Mouse (Mus musculus): ENCODE results near the gene Psg17.
A peak's percentile ranks its signal among the peaks of the same experiment; 100 is the strongest.
"Not testable (repeated sequence)": the region's sequence is repeated elsewhere in the genome, so short reads cannot be mapped to it uniquely, and the experiment has no call there.

Gene Psg17

DNA sequence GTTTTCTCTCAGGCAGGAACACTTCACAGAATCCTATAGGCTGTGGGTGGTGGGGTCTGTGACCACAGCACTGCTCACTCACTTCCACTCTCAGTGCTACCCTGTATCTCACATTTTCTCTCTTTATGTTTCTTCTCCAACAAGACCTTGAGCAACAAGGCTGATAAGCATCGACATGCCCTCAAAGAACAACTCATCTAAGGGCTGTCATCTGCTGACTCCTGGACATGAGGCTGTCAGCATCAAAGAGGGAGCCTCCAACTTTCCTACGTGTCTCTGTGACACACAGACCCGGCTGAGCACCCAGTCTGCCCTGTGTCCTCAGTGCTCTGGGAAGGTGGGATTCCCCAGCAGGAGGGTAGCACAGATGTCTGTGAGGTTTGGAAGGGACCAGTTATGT lies at the start of gene Psg17:
Psg17 (minus strand) TSS at position 101 of the 400 bp plus-strand sequence.
- DNase-seq (ENCODE audit: low read depth, low spot score) = no peak

- not testable (repeated sequence) for DNase-seq (ENCODE audit: low read depth, low spot score)
Observed at GRCm38 (mm10) chr7:18871031-18871430, 49.6 kb upstream of the Psg17 start, which contains the start of gene Pglyrp1. Gene Pglyrp1 (plus strand): TSS chr7:18871331.

DNA sequence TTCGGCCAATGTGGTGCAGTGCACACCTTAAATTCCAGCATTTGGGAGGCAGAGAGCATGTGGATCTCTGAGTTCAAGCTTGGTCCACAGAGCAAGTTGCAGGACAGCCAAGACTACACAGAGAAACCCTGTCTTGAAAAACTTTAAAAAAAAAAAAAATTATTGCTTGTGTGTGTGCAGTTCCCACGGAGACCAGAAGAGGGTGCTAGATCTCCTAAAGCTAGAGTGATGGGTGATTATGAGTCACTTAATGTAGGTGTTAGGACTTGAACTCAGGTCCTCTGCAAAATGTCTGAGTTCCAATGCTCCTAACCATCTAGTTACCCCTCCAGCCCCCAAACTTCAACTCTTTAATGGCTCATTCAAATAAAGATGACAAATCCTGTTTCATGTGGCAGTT lies 47.1 kb upstream of the Psg17 start:
- DNase-seq (ENCODE audit: low read depth, low spot score) = no peak

DNA sequence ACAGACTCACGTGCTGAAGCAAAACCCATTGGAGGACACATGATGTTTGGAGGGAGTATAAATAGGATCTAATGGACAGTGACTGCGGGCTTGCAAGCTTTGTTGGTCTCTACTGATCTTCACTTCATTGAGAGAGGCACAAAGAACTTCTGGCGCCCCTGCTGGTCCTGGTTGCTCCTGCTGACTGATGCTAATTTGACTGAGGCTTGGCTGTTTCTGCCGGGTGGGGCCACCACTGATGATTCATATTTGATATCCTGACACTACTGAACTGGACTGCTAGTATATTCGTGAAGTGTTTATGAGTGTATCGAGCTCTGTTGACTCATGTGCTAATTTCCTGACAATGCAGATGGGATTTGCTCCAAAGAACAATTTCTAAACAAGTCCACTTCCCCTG lies 41.4 kb upstream of the Psg17 start:
- DNase-seq (ENCODE audit: low read depth, low spot score) = no peak

GRCm38 (mm10) chr7:18858310-18858916 lies 37.0 kb upstream of the Psg17 start:
- peak; percentile 31 for DNase-seq (ENCODE audit: low read depth, low spot score)

DNA sequence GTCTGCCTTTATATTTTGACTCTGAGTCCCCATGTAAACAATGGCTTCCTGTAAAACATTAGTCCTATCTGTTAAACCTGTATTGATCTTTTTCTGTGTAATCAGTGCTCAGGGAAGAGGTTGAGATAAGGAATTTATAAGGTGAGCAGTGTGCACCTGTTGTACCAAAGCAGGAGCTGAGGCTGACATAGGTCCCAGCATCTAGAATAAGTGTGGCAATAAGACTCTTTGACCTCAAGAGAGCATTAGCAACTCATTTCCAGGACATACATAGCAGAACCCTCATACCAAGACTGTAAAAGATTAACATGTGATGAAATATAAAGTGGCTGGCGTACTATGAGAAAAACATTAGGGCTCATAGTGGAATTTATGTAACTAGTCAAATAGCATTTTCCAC lies 27.0 kb upstream of the Psg17 start:
- DNase-seq (ENCODE audit: low read depth, low spot score) = no peak

GRCm38 (mm10) chr7:18844811-18845210 lies 23.4 kb upstream of the Psg17 start:
- DNase-seq (ENCODE audit: low read depth, low spot score) = no peak

DNA sequence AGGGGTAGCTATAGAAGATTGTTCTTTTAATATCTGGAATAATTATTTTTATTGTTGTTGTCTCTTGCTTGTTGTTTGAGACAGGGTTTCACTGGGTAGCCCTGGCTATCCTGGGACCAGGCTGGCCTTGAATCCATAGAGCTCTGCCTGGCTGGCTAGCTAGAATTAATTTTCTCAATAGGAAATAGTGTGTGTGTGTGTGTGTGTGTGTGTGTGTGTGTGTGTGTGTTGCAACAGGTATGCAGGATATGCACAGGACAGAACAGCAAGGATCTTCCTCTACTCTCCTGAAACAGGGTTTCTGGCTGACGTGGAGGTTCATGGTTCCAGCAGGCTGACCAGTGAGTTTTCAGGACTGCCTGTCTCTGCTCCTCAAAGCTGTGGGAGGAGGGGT lies 19.8 kb upstream of the Psg17 start:
- DNase-seq (ENCODE audit: low read depth, low spot score) = no peak

GRCm38 (mm10) chr7:18840386-18841173 lies 19.2 kb upstream of the Psg17 start:
- DNase-seq (ENCODE audit: low read depth, low spot score) = peak; percentile 66

GRCm38 (mm10) chr7:18839865-18840264 lies 18.5 kb upstream of the Psg17 start, which contains the start of gene Mill2:
Gene Mill2 (plus strand): TSS chr7:18839966.
- DNase-seq (ENCODE audit: low read depth, low spot score) = no peak

- no peak for DNase-seq (ENCODE audit: low read depth, low spot score)
Observed at GRCm38 (mm10) chr7:18832298-18832697, 10.9 kb upstream of the Psg17 start.

- DNase-seq (ENCODE audit: low read depth, low spot score) = no peak
Observed at GRCm38 (mm10) chr7:18829545-18829944, 8.1 kb upstream of the Psg17 start.

DNA sequence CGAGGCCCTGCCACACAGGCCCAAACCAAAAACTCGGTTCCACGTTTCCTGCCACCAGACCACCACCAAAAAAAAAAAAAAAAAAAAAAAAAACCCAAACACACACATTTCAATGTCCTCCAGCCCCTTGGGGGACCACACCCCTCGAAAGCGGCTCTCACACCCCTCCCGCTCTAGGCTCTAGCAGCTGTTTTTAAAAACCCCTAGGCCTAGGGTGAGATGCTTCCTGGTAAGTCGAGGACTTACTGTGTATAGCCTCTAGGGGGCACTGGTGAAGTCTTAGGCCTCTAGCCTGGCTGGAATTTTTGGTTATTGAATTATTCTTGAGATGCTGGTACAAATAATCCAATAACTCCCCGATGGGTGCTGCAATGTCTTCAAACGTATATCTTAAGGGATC lies 7.2 kb upstream of the Psg17 start:
- no peak for DNase-seq (ENCODE audit: low read depth, low spot score)

GRCm38 (mm10) chr7:18827792-18828546 lies 6.6 kb upstream of the Psg17 start:
- DNase-seq (ENCODE audit: low read depth, low spot score) = no peak

DNA sequence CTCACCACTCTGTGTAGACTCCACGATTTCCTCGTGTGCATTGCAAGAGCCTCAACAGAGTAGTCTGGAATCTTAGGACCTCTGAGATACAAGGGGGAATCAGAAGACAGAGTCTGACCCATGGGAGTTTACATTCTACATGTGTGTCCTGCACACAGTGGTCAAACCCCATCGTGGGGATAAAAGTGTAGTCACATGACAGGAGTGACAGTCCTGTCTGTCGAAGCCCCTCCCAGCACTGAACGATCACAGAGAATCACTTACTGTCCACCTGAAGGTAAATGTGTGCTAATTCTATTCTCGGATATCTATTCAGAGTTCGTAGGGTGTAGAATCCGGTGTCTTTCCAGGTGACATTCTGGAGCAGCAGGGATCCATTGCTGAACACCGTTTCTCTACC lies 3.1 kb downstream of the Psg17 start:
- no peak for DNase-seq (ENCODE audit: low read depth, low spot score)

DNA sequence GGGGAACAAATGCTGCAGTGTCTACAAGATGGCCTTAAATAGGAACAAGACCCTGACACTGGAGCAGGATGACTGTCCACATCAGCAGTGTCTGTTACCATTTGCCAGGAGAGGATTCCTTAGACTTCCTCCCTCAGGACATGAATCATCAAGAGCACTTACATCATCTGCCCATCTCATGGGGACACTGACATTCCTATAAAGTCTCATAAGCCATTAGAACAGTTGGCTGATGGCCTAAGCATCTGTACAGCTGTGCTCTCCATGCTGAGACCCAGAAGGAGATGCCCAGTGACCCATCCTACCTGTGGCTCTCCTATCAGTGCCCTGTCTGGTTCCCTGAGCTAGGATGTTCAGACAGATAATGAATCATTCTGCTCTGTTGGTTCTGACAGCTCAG lies 17.9 kb downstream of the Psg17 start:
- no peak for DNase-seq (ENCODE audit: low read depth, low spot score)

DNA sequence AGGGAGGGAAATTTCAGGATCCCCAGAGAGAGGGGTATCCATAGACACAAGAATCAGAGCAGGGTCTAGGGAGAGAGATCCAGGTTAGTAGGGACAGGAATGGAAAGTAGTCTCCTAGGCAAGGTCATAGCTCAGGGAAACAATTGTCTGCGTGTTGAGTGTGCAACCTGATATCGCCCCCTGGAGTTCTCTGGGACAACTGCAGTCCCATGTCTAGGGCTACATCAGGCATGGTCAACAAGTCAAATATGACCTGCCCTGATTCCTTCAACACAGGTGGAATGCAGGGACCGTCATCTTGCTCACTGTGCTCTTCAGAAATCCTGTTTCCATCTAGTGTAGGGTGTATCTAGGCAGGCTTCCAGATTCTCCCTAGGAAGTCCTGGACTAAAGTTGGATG lies 22.3 kb downstream of the Psg17 start:
- DNase-seq (ENCODE audit: low read depth, low spot score) = no peak

DNA sequence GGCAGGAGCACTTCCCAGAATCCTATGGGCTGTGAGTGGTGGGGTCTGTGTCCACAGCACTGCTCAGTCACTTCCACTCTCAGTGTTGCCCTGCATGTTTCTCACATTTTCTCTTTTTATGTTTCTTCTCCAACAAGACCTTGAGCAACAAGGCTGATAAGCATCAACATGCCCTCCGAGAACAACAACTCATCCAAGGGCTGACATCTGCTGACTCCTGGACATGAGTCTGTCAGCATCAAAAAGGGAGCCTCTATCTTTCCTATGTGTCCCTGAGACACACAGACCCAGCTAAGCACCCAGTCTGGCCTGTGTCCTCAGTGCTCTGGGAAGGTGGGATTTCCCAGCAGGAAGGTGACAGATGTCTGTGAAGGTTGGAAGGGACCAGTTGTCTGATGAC lies 23.0 kb downstream of the Psg17 start, which contains the start of gene Psg19:
Psg19 (minus strand) TSS at position 101 of the 400 bp plus-strand sequence.
- no peak for DNase-seq (ENCODE audit: low read depth, low spot score)

DNA sequence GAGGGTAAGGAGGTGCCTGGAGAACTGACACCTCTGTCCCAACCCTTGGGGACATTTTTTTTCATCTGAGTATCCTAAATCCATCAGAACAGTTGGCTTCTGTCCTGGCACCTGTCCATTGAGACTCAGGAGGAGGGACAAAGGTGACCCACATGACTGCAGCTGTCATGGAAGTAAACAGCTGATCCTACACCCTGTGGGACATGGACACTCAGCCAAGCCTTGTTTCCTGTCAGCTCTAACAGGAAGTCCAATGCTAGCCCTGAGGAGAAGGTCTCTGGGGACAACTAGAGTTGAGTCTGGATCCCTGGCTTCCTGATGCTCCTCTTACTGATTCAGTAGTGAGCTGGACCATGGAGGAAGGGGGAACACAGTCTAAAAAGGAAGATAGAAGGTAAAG lies 30.7 kb downstream of the Psg17 start:
- not testable (repeated sequence) for DNase-seq (ENCODE audit: low read depth, low spot score)

DNA sequence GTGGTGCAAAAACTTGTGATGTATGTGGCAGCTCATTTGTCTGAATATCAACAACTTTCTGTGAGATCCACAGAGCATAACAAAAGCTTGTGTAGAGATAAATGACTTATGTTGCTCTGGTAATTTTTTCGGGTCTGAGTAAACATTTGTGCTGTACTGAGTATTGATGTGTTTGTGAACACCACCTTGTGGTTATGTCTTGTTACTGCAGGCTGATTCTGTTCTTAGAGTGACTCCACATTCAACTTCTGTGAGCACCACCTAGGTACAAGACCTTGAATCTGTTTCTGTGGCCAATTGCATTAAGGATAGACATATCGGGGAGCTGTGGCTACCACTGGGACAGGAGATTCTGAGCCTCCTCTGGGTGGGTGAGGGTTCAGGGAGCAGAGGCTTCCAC lies 40.1 kb downstream of the Psg17 start:
- peak; percentile 23 for DNase-seq (ENCODE audit: low read depth, low spot score)

- DNase-seq (ENCODE audit: low read depth, low spot score) = no peak
Observed at GRCm38 (mm10) chr7:18779337-18779781, 42.0 kb downstream of the Psg17 start.
